Mouse (Mus musculus): ENCODE results near the gene Camta1. TPM values are rescaled to one million over a fixed set of nuclear protein-coding genes. Genes with fewer than 3 reads are reported as not detected.

Camta1 gene
- total RNA-seq, 2 experiments from 2014 or later, result 234 to 244 TPM

GRCm38 (mm10) chr4:151315726-151316125 is 546.0 kb downstream of the Camta1 start:
- no peak for DNase-seq (ENCODE audit: low spot score)
- intact Hi-C loops (cut with DNase I), result no loop called here

DNA sequence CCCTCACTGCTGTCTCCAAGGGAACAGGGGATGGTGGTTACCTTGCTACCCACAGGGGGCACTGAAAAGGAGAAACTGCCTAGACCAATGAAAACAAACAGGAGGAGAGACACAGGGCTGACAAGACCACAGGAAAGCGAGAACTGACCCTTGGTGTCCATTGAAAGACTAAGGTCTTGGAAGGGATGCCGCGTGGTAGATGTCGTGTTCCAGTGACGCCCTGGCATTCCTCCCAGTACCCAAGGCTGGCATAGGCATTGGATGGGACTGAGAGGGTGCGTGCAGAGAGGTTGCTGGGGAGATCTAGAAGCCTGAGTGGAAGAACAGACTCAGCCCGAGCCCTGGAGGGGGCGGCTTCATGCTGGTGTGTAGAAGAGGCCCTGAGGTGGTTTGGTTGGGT is 550.9 kb downstream of the Camta1 start:
- intact Hi-C loops (cut with DNase I), result no loop called here
- DNase-seq (ENCODE audit: low spot score), result no peak

GRCm38 (mm10) chr4:151310056-151310685 is 551.5 kb downstream of the Camta1 start:
- intact Hi-C loops (cut with DNase I), result no loop called here
- no peak for DNase-seq (ENCODE audit: low spot score)

DNA sequence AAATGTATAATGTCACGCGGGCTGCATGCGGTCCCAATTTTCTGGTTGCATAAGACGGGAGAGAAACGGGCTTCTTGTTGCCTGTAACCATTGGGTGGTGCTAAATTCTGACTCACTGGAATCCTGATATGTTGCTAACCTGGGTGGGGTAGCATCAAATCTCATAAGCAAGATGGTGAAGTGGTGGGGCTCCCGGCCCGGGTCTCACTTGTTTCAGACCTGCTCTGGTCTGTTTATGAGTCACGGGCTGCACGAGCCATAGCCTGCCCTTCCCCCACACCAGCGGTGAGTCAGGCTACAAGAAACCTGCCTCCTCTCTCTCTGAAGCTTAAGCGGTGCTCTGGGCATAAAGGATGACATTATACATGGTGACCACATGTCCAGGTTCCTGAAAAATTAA is 554.8 kb downstream of the Camta1 start:
- no peak for DNase-seq (ENCODE audit: low spot score)
- intact Hi-C loops (cut with DNase I), result no loop called here

DNA sequence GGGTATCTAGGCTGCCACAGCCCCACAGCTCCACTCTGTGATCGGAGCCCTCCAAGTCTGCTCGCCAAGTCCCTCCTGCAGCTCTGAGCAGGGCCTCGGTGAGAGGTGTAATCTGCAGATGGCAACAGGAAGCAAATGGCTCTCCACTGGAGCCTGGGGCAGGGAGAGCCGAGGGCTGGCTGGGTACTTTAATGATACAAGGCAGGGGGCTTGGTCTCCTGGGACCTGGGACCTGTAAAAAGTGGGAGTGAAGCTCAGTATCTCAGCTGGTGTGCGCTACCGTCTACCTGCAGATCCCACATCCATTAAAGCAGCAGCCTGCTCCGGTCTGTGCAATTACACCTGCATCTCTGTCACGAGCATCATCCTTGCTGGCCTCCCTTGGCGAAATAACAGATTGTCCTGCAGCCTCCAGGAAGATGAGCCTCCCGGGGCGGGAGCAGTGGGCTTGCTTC is 555.3 kb downstream of the Camta1 start:
- intact Hi-C loops (cut with DNase I), result no loop called here
- DNase-seq (ENCODE audit: low spot score), result no peak

- DNase-seq (ENCODE audit: low spot score), result no peak
- intact Hi-C loops (cut with DNase I), result no loop called here
These were observed 555.9 kb downstream of the Camta1 start for GRCm38 (mm10) chr4:151305761-151306160.

- intact Hi-C loops (cut with DNase I), result no loop called here
- DNase-seq (ENCODE audit: low spot score), result no peak
These were observed 557.7 kb downstream of the Camta1 start for GRCm38 (mm10) chr4:151303931-151304330.

- DNase-seq (ENCODE audit: low spot score), result no peak
- intact Hi-C loops (cut with DNase I), result no loop called here
These were observed 558.2 kb downstream of the Camta1 start for GRCm38 (mm10) chr4:151303436-151303835.

GRCm38 (mm10) chr4:151302195-151303126 is 559.2 kb downstream of the Camta1 start:
- intact Hi-C loops (cut with DNase I), result loop anchor here (1.0 kb wide), 1 partner anchor 145 kb away; no protein-coding TSS in a partner anchor
- DNase-seq (ENCODE audit: low spot score), result no peak

DNA sequence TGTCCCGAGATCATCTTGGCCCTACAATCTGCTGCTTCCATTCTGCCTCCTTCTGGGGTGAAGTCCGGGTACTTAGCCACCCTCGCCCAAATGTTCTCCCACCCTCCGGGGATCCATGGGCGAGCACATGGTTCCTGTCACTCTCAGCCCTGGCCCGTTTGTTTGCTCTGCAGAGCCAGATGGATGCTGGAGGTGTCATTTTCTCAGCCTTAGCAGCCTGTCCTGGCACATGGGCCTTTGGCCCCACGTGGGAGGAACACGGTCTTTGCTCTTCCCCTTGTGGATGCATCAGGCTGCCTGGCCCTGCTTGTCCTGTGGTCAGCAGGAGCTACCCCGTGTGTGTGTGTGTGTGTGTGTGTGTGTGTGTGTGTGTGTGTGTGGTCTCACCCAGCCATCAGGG is 560.3 kb downstream of the Camta1 start:
- intact Hi-C loops (cut with DNase I), result no loop called here

GRCm38 (mm10) chr4:151300706-151301105 is 561.0 kb downstream of the Camta1 start:
- no peak for DNase-seq (ENCODE audit: low spot score)
- intact Hi-C loops (cut with DNase I), result no loop called here

More for the DNA sequence above, 560.3 kb downstream of the Camta1 start:
- DNase-seq (ENCODE audit: low spot score), result no peak

DNA sequence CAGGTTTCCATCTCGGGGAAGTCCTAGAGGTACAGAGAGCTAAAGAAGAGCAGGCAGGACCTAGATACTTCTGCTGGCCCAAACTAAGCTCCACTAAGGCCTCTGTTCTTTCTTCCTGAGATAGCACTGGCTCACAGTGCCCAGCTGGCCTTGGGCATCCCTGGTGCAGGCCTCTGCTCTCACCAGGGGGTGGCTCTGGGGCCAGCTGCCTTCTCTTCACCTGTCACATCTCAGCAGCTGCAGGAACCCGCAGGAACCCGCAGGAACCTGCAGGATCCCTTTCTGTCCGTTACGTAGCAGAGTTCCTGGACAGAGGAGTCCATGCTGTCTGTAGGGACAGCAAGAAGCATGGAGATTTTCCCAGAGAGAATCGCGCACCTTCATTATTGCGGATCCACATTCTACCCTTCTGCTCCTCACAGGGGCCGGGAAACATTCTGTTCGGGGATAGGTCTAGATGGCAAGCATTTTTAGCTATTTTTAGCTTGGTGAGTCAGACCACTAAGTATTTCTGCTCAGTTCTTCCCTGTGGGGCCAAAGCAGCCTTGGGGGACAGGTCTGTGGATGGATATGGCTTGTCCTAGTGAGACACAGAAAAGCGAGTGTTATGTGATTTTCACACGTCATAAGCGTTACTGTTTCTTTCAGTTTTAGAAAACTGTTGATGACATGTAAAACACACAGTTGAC is 566.0 kb downstream of the Camta1 start:
- intact Hi-C loops (cut with DNase I), result no loop called here
- no peak for DNase-seq (ENCODE audit: low spot score)

- intact Hi-C loops (cut with DNase I), result no loop called here
These were observed 572.6 kb downstream of the Camta1 start for GRCm38 (mm10) chr4:151288893-151289585.

GRCm38 (mm10) chr4:151285905-151286445 is 575.7 kb downstream of the Camta1 start:
- intact Hi-C loops (cut with DNase I), result no loop called here
- DNase-seq (ENCODE audit: low spot score), result no peak

More at GRCm38 (mm10) chr4:151288893-151289585, 572.6 kb downstream of the Camta1 start:
- no peak for DNase-seq (ENCODE audit: low spot score)

DNA sequence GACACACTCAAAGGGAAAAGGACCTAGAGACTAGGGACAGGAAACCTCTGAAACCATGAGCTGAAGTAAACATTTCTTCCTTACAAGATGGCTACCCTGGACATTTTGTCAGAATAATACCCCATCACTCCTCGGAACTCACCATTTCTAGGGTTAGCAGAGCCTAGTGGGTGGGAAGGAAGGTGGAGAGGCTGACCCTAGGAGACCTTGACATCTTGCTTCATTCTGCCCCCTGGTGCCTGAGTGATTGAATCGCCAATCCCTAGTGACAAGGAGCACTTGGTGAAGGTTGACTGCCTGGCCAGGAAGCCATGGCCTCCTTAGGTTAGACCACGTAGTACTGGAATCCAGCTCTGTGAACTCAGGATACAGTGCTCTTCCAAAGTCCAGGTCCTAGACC is 576.2 kb downstream of the Camta1 start:
- intact Hi-C loops (cut with DNase I), result no loop called here
- DNase-seq (ENCODE audit: low spot score), result no peak

DNA sequence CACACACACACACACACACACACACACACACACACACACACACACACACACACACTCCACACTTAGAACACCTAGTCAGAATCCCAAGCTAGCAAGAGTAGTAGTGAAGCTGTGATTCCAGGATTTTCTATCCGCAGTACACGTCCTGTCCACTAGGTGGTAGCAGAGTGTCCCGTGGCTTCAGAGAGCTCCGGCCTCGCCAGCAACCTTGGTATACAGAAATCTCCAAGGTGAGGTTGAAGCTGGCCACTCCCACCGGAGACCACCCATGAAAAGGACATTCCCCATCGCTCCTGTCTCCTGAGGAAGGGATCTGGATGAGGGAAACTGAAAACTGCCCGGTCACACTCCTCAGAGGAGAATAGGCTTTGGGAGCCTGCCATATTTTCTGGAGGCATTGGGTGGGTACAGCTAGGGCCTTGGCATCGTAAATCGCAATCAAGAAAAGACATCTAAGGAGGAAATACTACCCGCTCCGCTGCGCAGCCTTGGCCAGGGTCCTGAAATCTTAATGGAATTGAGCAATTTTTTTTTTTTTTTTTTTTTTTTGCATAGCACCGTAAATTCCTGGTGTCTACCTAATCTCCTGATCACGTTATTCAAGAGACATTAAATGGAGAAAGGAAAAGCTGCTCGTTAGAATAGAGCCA is 578.5 kb downstream of the Camta1 start:
- intact Hi-C loops (cut with DNase I), result loop anchor here (2.0 kb wide), 1 partner anchor 126 kb away; no protein-coding TSS in a partner anchor
- no peak for DNase-seq (ENCODE audit: low spot score)

- intact Hi-C loops (cut with DNase I), result loop anchor here (2.0 kb wide), 1 partner anchor 125 kb away; no protein-coding TSS in a partner anchor
- no peak for DNase-seq (ENCODE audit: low spot score)
These were observed 579.6 kb downstream of the Camta1 start for GRCm38 (mm10) chr4:151282103-151282502.

GRCm38 (mm10) chr4:151275292-151275691 is 586.4 kb downstream of the Camta1 start:
- intact Hi-C loops (cut with DNase I), result no loop called here
- no peak for DNase-seq (ENCODE audit: low spot score)
